Mouse (Mus musculus): ENCODE data around the gene Pik3cg. TPM values are rescaled to one million over a fixed set of nuclear protein-coding genes. Genes with fewer than 3 reads are reported as not detected.
"Not testable (repeated sequence)": the region's sequence is repeated elsewhere in the genome, so short reads cannot be mapped to it uniquely, and the experiment has no call there.

Pik3cg gene
- total RNA-seq (2022), result 1 to 10 TPM; 1.9 to 3.9 (median 3.0) TPM

- DNase-seq, result no peak
Observed at GRCm38 (mm10) chr12:32207948-32208891, at the start of gene Pik3cg. Pik3cg (minus strand) TSS chr12:32208659.

- DNase-seq, result no peak
Observed at GRCm38 (mm10) chr12:32248483-32248882, 40.0 kb upstream of the Pik3cg start.

- DNase-seq, result no peak
Observed at GRCm38 (mm10) chr12:32245566-32246233, 37.2 kb upstream of the Pik3cg start.

GRCm38 (mm10) chr12:32243586-32243985, 35.1 kb upstream of the Pik3cg start:
- no peak for DNase-seq

GRCm38 (mm10) chr12:32239134-32239533, 30.7 kb upstream of the Pik3cg start:
- not testable (repeated sequence) for DNase-seq

GRCm38 (mm10) chr12:32238433-32238832, 30.0 kb upstream of the Pik3cg start:
- DNase-seq, result no peak

- no peak for DNase-seq
Observed at GRCm38 (mm10) chr12:32237839-32238238, 29.4 kb upstream of the Pik3cg start.

GRCm38 (mm10) chr12:32237139-32237538, 28.7 kb upstream of the Pik3cg start:
- DNase-seq, result no peak

GRCm38 (mm10) chr12:32236450-32236849, 28.0 kb upstream of the Pik3cg start:
- no peak for DNase-seq

- no peak for DNase-seq
Observed at GRCm38 (mm10) chr12:32233871-32234270, 25.4 kb upstream of the Pik3cg start.

GRCm38 (mm10) chr12:32231398-32231797, 22.9 kb upstream of the Pik3cg start:
- DNase-seq, result no peak

GRCm38 (mm10) chr12:32223629-32224028, 15.2 kb upstream of the Pik3cg start:
- no peak for DNase-seq

- no peak for DNase-seq
Observed at GRCm38 (mm10) chr12:32222758-32223385, 14.4 kb upstream of the Pik3cg start.

GRCm38 (mm10) chr12:32220387-32220786, 11.9 kb upstream of the Pik3cg start:
- no peak for DNase-seq

GRCm38 (mm10) chr12:32215143-32215542, 6.7 kb upstream of the Pik3cg start:
- no peak for DNase-seq

- DNase-seq, result no peak
Observed at GRCm38 (mm10) chr12:32212702-32213101, 4.2 kb upstream of the Pik3cg start.

GRCm38 (mm10) chr12:32212156-32212555, 3.7 kb upstream of the Pik3cg start:
- DNase-seq, result peak; percentile 33

GRCm38 (mm10) chr12:32211257-32211656, 2.8 kb upstream of the Pik3cg start:
- DNase-seq, result no peak

- DNase-seq, result no peak
Observed at GRCm38 (mm10) chr12:32208951-32209350, 492 bp upstream of the Pik3cg start.

GRCm38 (mm10) chr12:32207141-32207540, 1.3 kb downstream of the Pik3cg start:
- DNase-seq, result no peak

- DNase-seq, result no peak
Observed at GRCm38 (mm10) chr12:32203695-32204094, 4.8 kb downstream of the Pik3cg start.

GRCm38 (mm10) chr12:32202583-32202982, 5.9 kb downstream of the Pik3cg start:
- no peak for DNase-seq

- no peak for DNase-seq
Observed at GRCm38 (mm10) chr12:32201932-32202331, 6.5 kb downstream of the Pik3cg start.

All from adrenal gland, adult 8-10 months (tissue).